Mouse (Mus musculus): Measurements from ENCODE around the gene Lrp6.

Gene Lrp6

DNA sequence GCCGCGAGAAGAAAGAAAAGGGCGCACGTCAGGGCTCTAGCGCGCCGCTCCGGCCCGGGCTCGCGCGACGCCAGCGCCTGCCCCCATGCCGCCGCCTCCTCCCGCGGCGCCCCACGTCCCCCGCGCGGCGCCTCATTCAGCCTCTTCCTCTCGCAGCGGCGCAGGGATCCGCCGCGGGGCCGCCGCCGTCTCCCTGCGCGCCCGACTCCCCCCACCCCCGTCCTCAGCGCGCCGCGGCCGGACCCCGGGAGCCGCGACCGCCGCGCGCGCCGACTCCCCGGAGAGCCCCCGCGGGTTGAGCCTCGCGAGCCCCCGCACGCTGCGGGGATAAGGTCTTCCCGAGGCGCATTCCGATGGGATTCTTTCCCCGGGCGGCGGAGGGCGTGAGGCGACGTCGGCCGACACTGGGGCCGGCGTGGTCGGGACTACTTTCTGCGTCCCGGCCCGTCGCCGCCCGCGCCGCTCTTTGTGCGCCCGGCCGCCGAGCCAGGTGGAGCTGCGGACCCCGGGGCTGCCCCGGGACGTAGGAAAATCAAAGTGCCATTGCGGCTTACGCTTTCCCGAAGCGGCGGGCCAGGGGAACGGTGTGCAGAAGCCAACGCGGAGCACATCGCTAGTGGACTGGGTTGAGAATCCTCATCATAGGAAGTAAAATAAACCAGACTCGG lies at the start of gene Lrp6:
Lrp6 (minus strand) TSS at position 148 of the 668 bp plus-strand sequence.
- peak; percentile 92 for DNase-seq (ENCODE audit: low read depth)

DNA sequence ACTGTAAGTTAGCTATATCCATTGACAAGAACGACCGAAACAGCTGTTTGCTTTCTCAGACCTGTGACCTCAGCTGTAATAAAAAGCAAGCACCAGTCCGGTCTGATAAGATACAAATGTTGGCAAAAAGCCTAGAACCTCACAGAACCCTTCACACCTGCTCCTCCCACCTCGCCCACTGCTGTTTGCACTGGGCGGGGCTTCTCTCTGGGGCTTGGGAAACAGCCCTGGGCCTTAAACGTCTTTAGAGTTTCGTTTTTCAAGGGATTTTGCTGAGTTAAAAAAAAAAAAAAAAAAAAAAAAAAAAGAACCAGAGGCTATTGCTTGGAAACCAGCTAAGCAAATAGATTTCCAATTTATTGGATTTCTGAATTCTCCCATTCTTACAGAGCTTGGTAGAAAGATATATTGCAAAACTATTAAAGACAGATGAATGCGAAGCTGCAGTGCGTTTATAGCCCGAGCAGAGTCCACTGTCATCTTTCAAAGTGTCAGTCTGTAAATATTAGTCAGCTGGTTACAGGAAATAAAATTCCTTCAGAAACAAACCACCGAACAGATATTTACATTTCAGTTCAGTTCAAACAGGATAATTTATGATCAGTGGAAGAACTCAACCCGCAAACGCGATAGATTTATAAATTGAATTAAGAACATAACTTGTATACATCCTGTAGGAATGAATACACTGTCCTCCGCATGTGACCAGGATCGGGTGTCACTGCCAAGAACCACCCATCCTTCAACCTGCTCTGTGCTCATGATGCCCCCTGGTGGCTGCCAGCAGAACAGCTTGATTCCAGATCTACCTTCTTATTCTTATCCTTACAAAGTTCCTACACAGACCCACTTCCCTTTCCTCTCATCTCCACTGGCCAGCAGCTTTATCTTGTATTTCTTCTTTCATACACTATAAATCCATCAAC lies 48.2 kb upstream of the Lrp6 start:
- DNase-seq (ENCODE audit: low read depth) = peak; percentile 79

DNA sequence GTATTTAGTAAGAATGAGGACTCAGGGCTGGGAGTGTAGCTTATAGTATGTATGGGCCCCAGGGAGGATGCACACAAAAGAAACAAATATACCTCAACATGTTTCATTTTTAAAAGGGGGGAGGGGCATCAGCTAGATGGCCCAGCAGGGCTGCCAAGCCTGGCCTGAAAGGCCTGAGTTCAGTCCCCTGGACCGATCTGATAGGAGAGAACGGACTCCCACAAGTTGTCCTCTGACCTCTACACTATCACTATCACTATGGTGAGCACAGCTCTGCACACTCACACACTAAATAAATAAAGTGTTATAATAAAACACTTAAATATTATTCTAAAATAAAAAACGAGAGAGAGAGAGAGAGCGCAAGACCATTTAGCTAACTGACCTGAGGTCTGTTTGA lies 47.6 kb upstream of the Lrp6 start:
- no peak for DNase-seq (ENCODE audit: low read depth)

DNA sequence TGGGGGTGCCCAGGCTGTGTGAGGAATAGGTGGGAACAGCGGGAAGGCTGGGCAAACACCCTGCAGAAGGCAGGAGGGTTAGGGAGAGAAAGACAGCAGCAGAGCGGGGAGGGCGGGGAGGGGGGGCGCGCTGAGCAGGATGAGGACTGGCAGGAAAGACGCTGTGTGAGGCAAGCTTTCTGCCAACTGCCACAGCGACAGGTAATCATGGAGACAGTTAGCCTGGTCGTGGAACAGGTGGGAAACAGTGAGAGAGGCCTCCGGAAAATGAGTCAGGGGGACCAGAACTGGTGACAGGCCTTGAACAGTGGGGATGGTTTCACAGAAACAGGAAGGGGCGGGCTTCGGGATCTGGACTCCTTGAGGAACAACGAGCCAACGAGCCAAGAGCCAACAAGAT lies 45.1 kb upstream of the Lrp6 start:
- no peak for DNase-seq (ENCODE audit: low read depth)

DNA sequence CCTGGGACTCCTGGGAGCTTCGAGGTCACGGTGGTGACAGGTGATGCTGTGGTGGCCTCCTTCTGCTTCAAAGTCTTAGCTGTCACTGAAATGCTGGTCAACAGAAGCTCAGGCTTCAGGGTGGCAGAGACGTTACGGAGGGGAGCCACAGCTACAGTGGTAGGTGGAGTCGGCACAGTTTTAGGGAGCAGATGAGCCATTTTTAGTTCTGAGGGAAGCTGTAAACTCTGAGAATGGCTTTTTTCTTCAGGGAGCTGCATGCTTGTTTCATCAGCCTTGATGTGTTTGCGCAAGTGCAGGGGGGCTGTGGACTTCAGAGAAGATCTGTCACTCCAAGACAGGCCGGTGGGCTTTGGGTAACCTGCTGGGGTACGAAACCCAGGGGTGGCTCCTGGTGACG lies 43.6 kb upstream of the Lrp6 start:
- no peak for DNase-seq (ENCODE audit: low read depth)

DNA sequence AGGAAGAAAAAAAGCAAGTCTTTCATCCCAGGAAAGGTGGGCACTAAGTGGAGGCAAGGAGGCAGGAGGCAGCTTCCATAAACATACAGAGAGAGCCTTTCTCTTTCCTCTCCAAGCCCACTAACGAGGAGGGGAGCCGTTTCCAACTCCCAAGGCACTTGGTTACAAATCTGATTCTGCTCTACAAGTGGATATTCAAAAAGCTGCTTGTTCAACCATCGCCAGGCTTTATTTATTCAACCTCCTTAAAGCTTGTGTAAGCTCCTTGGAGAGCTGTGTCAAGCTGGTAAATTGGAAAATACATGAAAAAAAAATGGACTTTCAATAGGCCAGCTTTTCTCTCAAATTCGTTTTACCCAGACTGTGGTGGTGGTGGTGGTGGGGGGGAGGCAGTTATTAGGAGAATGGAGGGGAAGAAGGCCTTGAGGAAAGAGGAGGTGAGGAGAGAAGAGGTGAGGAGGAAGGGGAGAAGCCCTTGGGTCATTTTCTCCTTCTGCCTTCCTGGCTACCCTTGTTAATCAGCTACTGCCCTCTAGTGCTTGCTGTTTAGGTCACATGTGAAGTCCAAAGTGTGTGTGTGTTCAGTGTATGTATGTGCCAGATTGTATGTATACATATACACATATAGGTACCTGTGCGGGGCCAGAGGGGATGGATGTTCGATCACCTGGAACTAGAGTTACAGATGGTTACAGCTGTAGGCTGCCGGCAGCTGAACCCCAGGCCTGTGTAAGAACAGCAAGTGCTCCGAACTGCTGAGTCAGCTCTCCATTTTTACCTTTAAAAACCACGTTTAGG lies 40.4 kb upstream of the Lrp6 start:
- DNase-seq (ENCODE audit: low read depth) = peak; percentile 30

DNA sequence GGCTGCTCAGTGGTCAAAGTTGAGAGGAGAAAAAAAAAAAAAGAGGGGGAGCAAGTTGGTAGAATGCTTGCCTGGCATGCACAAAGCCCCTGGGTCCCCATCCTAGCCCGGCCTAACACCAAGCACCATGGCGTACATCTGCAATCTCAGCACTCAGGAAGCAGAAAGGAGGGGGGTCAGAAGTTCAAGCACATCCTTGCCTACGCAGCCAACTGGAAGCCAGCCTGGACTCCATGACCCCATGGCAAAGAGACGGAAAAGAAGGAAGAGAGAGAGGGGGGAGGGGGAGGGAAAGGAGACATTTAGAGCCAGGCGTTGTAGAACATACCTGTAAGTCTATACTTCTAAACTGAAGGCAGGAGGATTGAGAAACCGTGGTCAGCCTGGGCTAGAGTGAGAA lies 39.8 kb upstream of the Lrp6 start:
- DNase-seq (ENCODE audit: low read depth) = no peak

DNA sequence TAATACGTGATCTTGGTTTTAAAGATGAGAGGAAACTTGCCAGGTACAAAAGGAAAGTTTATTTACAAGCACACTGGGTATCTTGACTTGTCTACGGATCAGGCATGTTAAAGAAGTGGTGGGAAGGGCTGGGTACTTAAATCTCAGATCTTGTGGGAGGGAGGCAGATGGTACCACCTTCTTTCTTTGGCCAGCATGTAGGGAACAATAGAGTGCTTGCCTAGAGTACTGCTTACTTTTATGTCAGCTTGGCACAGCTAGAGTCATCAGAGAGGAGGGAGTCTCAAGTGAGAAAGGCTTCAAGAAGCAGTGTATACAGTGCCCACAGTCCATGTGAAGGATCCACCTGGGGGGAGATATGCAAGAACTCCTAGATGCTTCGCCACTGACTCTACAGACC lies 38.4 kb upstream of the Lrp6 start:
- DNase-seq (ENCODE audit: low read depth) = no peak

DNA sequence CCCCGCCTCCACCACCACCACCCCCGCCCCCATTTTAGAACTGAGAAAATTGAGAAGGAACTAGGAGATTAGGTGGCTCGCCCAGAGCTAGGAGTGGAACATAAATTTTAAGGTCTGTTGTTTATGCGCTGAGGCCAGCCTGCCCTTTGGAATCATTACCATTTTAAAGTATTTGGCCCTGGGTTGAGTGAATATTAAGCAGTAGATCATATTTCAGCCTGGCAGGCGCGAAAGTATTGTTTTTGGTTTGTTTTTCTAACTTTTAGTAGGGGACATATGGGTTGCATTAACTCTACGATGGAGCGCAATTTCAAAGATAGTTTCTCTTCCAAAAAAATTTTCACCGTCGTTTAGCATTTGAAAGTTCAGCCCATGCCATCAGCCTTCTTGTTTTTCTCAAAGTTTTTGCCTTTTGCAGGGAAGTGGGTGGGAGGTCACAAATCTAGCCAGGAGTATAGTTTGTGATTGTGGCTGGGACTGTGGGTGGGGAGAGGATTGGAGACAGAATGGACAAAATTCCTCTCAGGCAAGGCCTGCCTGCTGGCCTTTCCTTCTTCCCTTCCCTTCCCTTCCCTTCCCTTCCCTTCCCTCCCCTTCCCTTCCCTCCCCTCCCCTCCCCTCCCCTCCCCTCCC lies 35.7 kb upstream of the Lrp6 start:
- no peak for DNase-seq (ENCODE audit: low read depth)

DNA sequence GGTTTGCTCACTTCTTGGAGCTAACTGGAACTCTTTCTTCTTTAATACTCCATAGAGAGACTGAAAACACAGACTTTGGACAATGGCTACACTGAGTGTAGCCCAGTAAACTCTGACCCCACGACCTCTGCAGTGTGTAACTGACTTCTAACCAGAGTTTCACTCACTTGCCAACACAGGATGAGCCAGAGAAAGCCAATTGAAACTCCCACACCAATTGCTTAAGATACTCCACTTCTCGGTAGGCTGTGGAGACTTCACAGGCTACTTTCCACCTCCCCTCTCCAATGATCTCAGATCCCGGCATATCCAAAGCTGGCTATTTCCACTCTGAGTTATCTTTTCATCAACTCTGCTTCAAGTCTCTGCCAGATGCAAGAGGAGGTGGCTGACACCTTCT lies 35.0 kb upstream of the Lrp6 start:
- DNase-seq (ENCODE audit: low read depth) = no peak

DNA sequence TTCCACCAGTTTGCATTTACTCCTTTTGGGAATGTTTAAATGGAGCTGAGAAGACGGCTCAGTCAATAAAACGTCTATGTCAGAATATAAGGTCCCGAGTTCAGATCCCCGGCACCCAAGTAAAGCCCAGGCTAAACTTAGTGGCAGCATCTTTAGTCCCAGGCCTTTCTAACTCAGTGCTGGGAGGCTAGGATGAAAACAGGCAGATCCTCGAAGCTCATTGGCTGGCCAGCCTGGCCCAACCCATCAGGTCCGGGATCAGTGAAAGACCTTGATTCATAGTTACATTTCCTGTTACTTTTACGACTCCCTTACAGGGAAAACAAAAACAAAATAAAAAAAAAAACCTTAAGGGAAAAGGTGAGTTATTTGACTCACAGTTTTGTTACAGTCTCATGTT lies 34.4 kb upstream of the Lrp6 start:
- no peak for DNase-seq (ENCODE audit: low read depth)

DNA sequence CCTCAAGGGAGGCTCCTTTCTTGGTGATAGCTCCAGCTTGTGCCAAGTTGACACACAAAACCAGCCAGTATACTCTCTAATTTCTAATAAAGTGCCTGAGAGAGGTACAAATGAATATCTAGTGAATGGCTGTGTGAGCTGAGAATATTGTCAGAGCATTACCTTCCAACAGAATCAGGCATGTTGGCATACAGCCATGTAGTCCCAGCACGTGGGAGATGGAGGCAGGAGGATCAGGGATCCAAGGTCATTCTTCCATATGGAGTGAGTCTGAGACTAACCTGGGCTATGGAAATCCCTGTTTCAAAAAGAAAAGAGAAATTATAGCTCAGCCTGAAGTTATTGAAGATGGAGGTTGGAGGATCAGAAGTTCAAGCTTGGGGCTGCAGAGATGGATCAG lies 32.5 kb upstream of the Lrp6 start:
- DNase-seq (ENCODE audit: low read depth) = no peak

DNA sequence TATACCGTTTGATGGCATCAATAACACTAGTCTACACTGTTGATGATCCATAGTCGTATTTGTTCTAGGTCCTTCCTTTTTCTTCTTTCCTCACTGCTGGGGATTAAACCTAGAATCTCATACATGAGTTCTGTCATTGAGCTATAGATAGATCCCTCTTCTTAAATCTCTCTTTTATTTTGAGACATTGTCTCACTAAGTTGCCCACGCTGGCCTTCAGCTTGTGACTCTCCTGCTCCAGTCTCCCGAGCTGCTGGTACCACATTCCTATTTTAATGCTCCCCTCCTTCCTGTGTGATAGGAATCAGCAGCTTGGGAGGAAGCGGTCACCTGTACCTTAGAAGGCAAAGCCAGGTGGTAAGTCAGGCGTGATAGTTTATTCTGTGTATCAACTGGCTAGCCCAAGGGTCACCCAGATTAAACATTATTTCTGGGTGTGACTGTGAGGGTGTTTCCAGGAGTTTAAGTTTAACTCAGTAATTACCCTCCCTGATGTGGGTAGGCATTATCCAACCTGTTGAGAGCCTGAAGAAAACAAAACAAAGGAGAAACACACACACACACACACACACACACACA lies 31.0 kb upstream of the Lrp6 start:
- DNase-seq (ENCODE audit: low read depth) = no peak

DNA sequence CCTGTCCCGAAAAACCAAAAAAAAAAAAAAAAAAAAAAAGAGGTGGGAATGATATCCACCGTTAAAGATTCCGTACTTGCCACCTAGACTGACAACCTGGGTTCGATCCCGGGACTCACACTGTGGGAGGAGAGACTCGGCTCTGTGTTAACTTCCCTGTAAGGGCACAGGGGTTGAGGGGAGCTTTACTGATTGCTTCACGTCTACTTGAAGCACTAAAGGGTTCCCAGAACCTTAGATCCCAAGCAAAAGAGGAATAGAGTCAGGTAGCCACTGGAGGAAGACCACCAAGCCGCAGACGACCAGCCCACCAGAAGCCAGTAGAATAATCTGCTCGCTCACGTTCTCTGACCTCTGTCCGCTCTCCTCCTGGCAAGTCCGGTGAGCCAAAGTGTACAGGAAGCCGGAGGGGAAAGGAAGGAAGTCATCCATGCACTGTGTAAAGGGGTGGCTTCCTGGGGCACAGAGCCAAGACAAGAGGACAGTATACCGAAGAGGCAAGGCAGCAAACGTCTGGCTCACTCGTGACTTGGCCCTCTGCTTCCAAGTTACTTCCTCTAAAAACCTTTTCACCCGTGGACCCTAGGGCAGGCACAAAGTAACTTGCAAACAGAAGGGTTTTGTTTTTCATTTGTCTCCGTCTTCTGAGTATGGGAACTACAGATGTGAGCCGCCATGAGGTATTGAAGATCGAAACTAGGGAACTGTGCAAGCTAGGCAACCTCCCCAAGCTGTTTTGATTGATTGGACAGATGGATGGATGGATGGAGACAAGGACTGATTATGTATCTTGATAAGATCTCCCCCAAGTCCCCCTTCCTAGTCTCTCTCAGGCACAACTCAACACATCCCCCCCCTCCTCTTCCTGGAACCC lies 28.0 kb upstream of the Lrp6 start:
- peak; percentile 13 for DNase-seq (ENCODE audit: low read depth)

DNA sequence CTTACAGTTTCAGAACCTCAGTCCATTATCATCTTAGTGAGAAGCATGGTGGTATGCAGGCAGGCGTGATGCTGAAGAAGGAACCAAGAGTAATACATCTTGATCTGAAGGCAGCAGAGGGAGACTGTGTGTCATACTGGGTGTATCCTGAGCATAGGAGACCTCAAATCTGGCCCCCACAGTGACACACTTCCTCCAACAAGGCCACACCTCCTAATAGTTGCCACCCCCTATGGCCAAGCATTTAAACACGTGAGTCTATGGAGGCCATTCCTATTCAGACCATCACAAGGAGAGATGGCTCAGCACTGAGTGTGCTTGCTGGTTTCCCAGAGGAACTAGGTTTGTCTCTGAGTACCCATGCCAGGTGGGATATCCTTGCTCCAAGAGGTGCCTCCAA lies 24.8 kb upstream of the Lrp6 start:
- DNase-seq (ENCODE audit: low read depth) = no peak

DNA sequence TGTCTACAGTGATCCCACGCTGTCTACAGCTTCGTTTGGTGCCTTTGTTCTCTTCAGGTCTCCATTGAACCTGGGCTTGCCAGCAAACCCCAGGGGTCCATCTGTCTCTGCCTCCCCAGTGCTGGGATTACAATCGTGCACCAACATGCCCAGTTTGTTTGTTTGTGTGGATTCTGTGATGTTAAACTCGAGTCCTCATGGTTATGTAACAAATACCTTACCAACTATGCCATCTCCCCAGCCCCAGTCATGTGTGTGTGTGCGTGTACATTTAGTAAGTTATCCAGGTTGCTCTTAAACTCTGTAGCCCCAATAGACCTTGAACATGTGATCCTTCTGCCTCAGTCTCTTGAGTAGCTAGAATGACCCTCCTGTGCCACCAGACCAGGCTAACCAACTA lies 19.5 kb upstream of the Lrp6 start:
- no peak for DNase-seq (ENCODE audit: low read depth)

DNA sequence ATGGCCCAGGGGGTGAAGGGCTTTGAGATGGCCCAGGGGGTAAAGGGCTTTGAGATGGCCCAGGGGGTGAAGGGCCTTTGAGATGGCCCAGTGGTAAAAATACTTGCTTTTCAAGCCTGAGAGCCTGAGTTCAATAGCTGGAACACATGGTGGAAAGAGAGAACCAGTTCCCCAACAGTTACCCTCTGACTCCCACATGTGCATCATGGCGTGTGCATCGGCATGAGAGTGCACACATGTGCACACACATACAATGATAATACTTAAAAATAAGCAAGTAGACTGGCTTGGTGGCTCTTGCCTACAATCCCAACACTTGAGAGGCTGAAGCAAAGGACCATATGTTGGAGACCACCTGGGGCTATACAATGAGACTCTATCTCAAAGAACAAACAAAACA lies 17.9 kb upstream of the Lrp6 start:
- DNase-seq (ENCODE audit: low read depth) = no peak

DNA sequence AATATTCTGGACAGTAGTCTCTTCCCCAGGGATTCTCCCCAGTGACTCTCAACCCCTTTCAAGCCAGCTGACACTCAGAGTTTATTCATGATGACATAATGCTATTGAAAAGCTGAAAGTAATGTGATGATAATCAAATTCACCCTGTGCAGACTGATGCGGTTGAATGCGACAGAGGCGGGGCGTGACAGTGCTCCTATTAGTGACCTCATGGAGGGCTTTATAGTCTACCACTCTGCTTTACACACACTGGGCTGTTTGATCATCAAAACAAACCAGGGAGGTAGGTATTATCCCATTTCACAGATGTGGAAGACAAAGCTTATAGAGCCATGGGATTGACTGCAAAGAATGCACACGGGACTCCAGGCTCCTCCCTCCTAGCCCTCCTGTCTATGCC lies 15.3 kb upstream of the Lrp6 start:
- DNase-seq (ENCODE audit: low read depth) = no peak

DNA sequence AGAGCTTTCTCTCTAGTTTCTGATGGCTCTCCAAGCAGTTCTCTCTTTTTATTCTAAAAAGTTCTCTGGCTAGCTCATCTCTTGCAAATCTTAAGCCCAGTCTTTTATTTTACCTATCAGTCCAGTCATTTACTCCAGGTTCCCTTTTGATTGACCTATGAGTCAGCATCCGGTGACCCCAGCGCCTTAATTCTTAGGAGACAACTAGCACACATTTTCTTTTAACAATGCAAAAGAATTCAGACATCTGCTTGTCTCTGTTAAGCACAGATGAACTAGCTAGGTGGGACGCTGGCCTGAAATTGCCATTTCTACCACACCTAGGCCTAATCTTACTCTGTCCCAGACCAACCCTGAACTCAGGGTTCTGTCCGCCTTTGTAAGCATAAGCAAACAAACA lies 12.7 kb upstream of the Lrp6 start:
- no peak for DNase-seq (ENCODE audit: low read depth)

DNA sequence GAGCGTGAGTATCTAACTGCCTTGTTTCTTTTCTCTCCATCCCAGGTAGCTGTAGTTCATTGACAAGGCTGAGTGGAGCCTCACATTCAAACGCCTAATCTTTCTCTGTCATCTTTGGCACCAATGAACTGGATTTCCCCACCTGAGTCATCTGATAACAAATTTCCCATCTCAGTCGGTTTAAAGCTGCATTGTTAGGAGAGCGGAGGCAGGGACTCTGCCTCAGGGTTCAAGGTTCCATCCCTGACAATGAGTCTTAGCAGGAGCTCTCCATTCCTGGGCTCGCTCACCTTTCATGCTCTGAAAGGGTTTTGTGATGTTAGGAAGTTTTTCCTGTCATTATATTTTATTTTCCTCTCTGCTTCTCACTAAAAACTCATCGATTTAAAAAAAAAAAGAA lies 11.3 kb upstream of the Lrp6 start:
- DNase-seq (ENCODE audit: low read depth) = no peak

DNA sequence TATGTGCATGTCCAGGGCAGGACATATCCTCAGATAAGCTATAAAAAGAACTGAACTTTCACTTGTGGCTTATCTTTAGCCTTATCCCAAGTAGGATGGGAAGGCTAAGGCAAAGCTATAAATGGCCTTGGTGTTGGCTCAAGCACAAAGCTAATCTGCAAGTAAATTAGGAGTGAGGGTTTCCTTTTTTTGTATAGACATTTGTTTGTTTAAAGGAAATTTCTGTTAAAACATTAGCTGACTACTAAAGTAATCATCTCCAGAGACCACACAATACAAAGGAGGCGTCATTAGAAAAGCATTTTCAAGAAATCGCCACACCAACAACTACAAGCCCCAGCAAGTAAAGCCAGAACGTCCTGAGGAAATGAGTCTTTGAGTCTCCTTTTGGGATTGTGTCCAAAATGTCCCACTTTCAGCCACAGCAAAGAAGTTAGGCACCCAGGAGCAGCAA lies 8.6 kb upstream of the Lrp6 start:
- no peak for DNase-seq (ENCODE audit: low read depth)

Measured in naive thymus-derived CD4-positive, alpha-beta T cell, adult 2 months (primary cell).